In genomic region chr13:64235062-64235715, GRCm38 (mm10) we compare ENCODE assay signal across 12 mouse cellular contexts. TPM values are rescaled to one million over a fixed set of nuclear protein-coding genes. Genes with fewer than 3 reads are reported as not detected.
DNase-seq lines count a peak whose midpoint lies in the region; ATAC-seq and TF ChIP-seq lines count a peak whose summit lies in the region.
"Had no signal": no experiment of that assay in that cellular context is flagged by ENCODE, and none has a peak within 500 bp of the region (broad histone marks: within the 10 kb centered on the region; RNA-seq: fewer than 3 reads in every experiment).

No protein-coding gene starts in this region.

- H3K27me3 ChIP-seq in heart, embryonic 10.5 days (ENCODE audit: insufficient read depth, poor library complexity, severe bottlenecking) = no peaks in the 10 kb centered on the region
- no peaks in the 10 kb centered on the region for H3K27me3 ChIP-seq in liver, adult 2 months (ENCODE audit: control insufficient read depth, insufficient read depth, low read length)
- H3K27me3 ChIP-seq in limb, embryonic 13.5 days = no peaks in the 10 kb centered on the region
- no peaks in the 10 kb centered on the region for H3K27me3 ChIP-seq in cerebellum, adult 2 months (ENCODE audit: control insufficient read depth, insufficient read depth, low read length)
- H3K27me3 ChIP-seq: hindbrain, embryonic 12.5 days; liver, embryonic 15.5 days; stomach, embryonic 15.5 days had no signal

- DNase-seq in heart, embryonic 10.5 days (ENCODE audit: low spot score) = no peak
- no peak for DNase-seq in heart, postnatal 36 days
- peak; percentile 95 for DNase-seq in liver, adult 2 months (ENCODE audit: extremely low read depth, low read depth, low spot score)
- no peak for DNase-seq in liver
- DNase-seq in embryo, embryonic 9.5 days (ENCODE audit: extremely low spot score) = peak; percentile 30
- no peak for DNase-seq in left cerebral cortex, adult 18-20 months (ENCODE audit: low spot score in 2 of 2)
- DNase-seq in cerebellum, adult 2 months = no peak
- DNase-seq: kidney, adult 18-20 months had no signal

- H3K9me3 ChIP-seq in heart, embryonic 10.5 days = no peaks in the 10 kb centered on the region
- H3K9me3 ChIP-seq in limb, embryonic 13.5 days = no peaks in the 10 kb centered on the region
- H3K9me3 ChIP-seq: hindbrain, embryonic 12.5 days; liver, embryonic 15.5 days; stomach, embryonic 15.5 days had no signal

- peak overlapping the region; percentile 23; the same call in 1 of the 2 replicates for H3K4me2 ChIP-seq in limb, embryonic 13.5 days (replicated peaks)
- H3K4me2 ChIP-seq: hindbrain, embryonic 12.5 days; liver, embryonic 15.5 days; stomach, embryonic 15.5 days had no signal

- no peak for TF ChIP-seq CTCF in liver, adult 2 months (IDR thresholded peaks at IDR 0.05; ENCODE audit: low read depth, low read length)
- no peak for TF ChIP-seq CTCF in cerebellum, adult 2 months (IDR thresholded peaks at IDR 0.05; ENCODE audit: borderline replicate concordance, insufficient read depth, low read depth, low read length)

- H3K36me3 ChIP-seq in heart, embryonic 10.5 days = no peaks in the 10 kb centered on the region
- H3K36me3 ChIP-seq in liver, adult 2 months (ENCODE audit: control insufficient read depth, insufficient read depth, low read length) = peaks cover 9% of the 10 kb centered on the region; the same call in 1 of the 2 replicates
- H3K36me3 ChIP-seq in limb, embryonic 13.5 days = no peaks in the 10 kb centered on the region; the same call in 1 of the 2 replicates
- H3K36me3 ChIP-seq: hindbrain, embryonic 12.5 days; liver, embryonic 15.5 days; stomach, embryonic 15.5 days had no signal

- peak; percentile 60; the same call in 1 of the 2 replicates for ATAC-seq in limb, embryonic 13.5 days (ENCODE audit: low FRiP score, low read depth)

- H3K79me2 ChIP-seq in liver, adult 2 months (ENCODE audit: control insufficient read depth, insufficient read depth, low read length) = peaks cover 17% of the 10 kb centered on the region; the same call in 1 of the 2 replicates

- WGBS in heart, embryonic 10.5 days = 40% methylated on average over 4 of the region's 4 CpGs
- WGBS in liver, adult 2 months = 47% methylated on average over 4 of the region's 4 CpGs
- WGBS in limb, embryonic 13.5 days = 24% methylated on average over 4 of the region's 4 CpGs
- 80% methylated on average over 4 of the region's 4 CpGs for WGBS in cerebellum, adult 2 months

- H3K9ac ChIP-seq in liver, adult 2 months (ENCODE audit: low read depth, low read length) = peak overlapping the region; percentile 52; the same call in 1 of the 2 replicates
- H3K9ac ChIP-seq in limb, embryonic 13.5 days = no peak overlapping the region
- H3K9ac ChIP-seq: hindbrain, embryonic 12.5 days; liver, embryonic 15.5 days; stomach, embryonic 15.5 days had no signal

- intact Hi-C loops in heart, postnatal 36 days (cut with DNase I) = no loop called here

- 0 out of 2 replicates have a peak overlapping the region, but pooled peaks have one; percentile 36 for H3K27ac ChIP-seq in heart, embryonic 10.5 days
- peak overlapping the region; percentile 97 for H3K27ac ChIP-seq in liver, adult 2 months (replicated peaks; ENCODE audit: insufficient read depth, low read depth, low read length)
- peak overlapping the region; percentile 29; the same call in 1 of the 2 replicates for H3K27ac ChIP-seq in limb, embryonic 13.5 days
- H3K27ac ChIP-seq in cerebellum, adult 2 months (ENCODE audit: insufficient read depth, low read length) = no peak overlapping the region
- H3K27ac ChIP-seq: liver, embryonic 15.5 days; stomach, embryonic 15.5 days had no signal

- TF ChIP-seq POLR2A in liver, adult 2 months (IDR thresholded peaks at IDR 0.05; ENCODE audit: extremely low read depth, insufficient read depth, low read length) = no peak
- TF ChIP-seq POLR2A in cerebellum, adult 2 months (IDR thresholded peaks at IDR 0.05; ENCODE audit: borderline replicate concordance, insufficient read depth, low read length) = no peak

- peaks cover 51% of the 10 kb centered on the region for H3K4me1 ChIP-seq in heart, embryonic 10.5 days
- H3K4me1 ChIP-seq in liver, adult 2 months (ENCODE audit: control insufficient read depth, insufficient read depth, low read length) = peaks cover 27% of the 10 kb centered on the region
- peaks cover 32% of the 10 kb centered on the region for H3K4me1 ChIP-seq in limb, embryonic 13.5 days
- H3K4me1 ChIP-seq in cerebellum, adult 2 months (ENCODE audit: control insufficient read depth, insufficient read depth, low read length) = peaks cover 10% of the 10 kb centered on the region
- H3K4me1 ChIP-seq: hindbrain, embryonic 12.5 days; stomach, embryonic 15.5 days had no signal

- no peak overlapping the region for H3K4me3 ChIP-seq in heart, embryonic 10.5 days
- no peak overlapping the region for H3K4me3 ChIP-seq in liver, adult 2 months (ENCODE audit: insufficient read depth, low read depth, low read length)
- H3K4me3 ChIP-seq in limb, embryonic 13.5 days = no peak overlapping the region
- H3K4me3 ChIP-seq in cerebellum, adult 2 months (replicated peaks; ENCODE audit: insufficient read depth, low read depth, low read length) = no peak overlapping the region
- H3K4me3 ChIP-seq: hindbrain, embryonic 12.5 days; liver, embryonic 15.5 days; stomach, embryonic 15.5 days had no signal

RNA-seq across cellular contexts. Expression of gene Cdc14b, which starts 39.9 kb away (rescaled TPM):
- 23.7 and 26.8 TPM in 2 replicates for polyA plus RNA-seq in heart, embryonic 10.5 days (2016; fragmentation: Nextera tagmentation; extraction: Ambion mirVana)
- 1 to 10 TPM; 8.2 to 9.0 TPM for total RNA-seq in heart, postnatal 36 days (2021)
- total RNA-seq in liver, adult 2 months (2014; rRNA removed) = 31.7 and 35.8 TPM in 2 replicates
- polyA plus RNA-seq in liver, adult 2 months (2012; rRNA removed) = 6.7 and 7.6 TPM in 2 replicates
- polyA plus RNA-seq in limb, embryonic 13.5 days (2015; fragmentation: Nextera tagmentation; extraction: Ambion mirVana) = 17.0 and 22.0 TPM in 2 replicates
- total RNA-seq in left cerebral cortex, adult 18-20 months (2021) = 10 to 100 TPM; 14.3 to 15.3 TPM
- 15.3 and 17.0 TPM in 2 replicates for polyA plus RNA-seq in cerebellum, adult 2 months (2012; rRNA removed)

Comparison
In these comparisons a context has a peak if more than half of its experiments do, and no peak if none do; other contexts are left out.
1. DNase-seq: peak in liver, adult 2 months (single experiment) and embryo, embryonic 9.5 days (single experiment); none in heart, embryonic 10.5 days (single experiment), heart, postnatal 36 days (0 of 2), liver (single experiment), left cerebral cortex, adult 18-20 months (0 of 2) and cerebellum, adult 2 months (0 of 2).